Mouse (Mus musculus) yolk sac, embryonic 10.5 days (tissue): ENCODE measurements around the gene Unc80.
A peak's percentile ranks its signal among the peaks of the same experiment; 100 is the strongest.

Experiments
- DNase-seq: peaks from one replicate; pipeline ENCODE4 v3.0.0-alpha.2; 2017; ENCODE audit warnings: low spot score

The Unc80 gene

GRCm38 (mm10) chr1:66467821-66468703, at the start of gene Unc80:
TSS of gene Unc80 (plus strand) at chr1:66468367.
- DNase-seq = peak; percentile 36

DNA sequence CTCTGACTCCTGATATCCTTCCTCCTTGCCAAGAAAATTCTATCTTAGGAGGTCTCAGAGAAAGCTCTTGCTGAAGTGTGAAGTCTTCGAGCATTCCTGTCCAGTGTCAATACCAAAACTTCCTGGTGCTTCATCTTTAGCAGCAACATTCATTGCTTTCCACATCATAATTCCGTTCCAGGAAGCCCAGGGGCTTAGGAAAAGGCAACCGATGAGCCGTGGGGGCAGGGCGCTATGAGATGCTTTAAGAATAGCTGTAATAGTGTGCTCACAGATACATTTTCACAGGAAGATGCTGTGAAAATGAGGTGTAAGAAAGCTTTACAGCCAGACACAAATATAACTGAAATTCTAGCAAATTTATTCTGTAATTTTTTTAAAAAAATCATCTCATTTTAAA, 42.1 kb upstream of the Unc80 start:
- DNase-seq = no peak

DNA sequence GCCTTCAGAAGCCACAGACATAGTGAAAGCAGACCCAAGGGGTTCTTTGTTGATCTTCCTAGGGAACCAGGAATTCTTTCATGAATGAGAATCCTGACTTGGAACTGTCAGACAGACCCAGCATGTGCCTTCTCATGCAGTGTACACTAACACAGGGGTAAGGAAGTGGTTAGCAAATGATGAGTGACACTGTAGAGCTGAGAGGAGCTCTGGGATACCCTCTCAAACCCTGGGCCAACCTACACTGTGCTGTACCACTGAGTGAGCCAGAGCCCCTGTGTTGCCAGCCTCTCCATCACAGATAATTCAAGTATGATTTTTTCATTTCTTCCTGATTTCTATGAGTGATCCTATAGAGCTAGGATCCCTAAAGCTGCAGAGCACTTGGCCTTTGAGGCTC, 37.2 kb upstream of the Unc80 start:
- no peak for DNase-seq

GRCm38 (mm10) chr1:66431472-66431871, 36.7 kb upstream of the Unc80 start:
- DNase-seq = no peak

DNA sequence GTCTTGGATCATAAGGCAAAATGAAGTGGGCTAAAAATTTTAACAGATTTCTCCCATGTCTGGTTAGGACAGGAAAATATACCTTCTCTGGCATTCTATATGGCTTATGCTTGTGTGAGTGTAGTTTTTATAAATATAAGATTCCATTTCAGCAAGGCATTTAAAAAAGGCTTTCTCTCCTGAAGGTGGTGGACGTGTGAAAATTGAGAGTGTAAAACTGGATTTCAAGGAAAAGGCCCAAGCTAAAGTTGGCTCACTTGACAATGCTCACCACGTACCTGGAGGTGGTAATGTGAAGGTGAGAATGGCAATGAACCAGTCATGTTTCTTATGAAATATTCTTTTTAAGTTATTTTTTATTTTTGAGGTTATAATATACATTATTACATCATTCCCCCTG, 30.1 kb upstream of the Unc80 start:
- no peak for DNase-seq

- no peak for DNase-seq
Observed at GRCm38 (mm10) chr1:66442922-66443321, 25.2 kb upstream of the Unc80 start.

DNA sequence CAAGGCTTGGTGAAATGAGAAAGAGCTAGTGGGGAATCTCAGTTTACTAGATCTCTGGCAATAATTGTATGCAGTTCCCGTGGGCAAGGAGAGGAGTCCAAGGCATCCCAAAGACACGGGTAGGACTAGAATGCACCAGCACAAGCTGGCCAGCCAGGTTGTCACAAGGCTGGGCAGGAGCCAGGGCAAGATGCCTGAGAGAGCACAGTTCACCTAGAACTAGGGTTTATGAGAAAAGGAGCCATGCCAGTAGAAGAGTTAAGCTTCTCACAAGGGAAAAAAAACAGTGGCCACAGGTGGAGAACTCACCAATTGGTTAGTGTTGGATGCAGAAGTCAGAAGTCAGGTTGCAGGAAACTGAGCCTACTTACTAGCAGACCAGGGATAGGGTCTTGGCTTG, 18.7 kb upstream of the Unc80 start:
- DNase-seq = no peak

GRCm38 (mm10) chr1:66456580-66456979, 11.6 kb upstream of the Unc80 start:
- DNase-seq = no peak

DNA sequence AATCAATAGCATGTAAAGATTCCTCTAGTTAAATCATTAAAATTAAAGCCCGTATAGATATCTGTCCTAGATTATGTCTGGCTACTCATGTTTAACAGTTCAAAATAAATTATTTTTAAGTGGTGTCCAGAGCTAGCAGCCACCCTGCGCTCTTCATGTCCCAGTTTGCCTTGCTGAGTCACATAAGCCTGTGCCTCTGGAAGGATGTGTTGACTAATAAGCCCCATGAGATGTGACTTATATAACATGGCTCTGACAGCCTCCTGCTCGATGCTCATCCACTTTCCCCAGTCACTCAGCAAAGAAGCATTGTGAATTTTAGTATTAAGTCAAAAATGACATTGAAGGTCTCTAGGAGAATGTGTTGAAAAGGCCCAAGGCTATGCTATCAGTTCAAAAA, 10.4 kb upstream of the Unc80 start:
- no peak for DNase-seq

DNA sequence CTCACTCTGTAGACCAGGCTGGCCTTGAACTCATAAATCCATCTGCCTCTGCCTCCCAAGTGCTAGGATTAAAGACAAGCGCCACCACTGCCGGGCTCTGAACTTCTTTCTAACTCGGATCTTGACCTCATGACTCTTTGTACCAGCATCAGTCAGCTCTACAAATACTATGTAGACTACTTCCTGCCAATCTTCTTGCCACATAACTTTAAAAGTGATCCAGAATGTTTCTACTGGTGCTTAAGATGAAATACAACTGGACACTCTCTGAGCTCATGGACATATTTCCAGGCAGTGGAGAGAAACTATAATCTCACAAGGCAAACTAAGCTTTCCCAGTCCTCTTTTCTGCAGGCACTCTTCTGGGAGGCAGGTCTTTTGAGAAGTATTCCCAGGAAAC, 8.8 kb upstream of the Unc80 start:
- DNase-seq = no peak

DNA sequence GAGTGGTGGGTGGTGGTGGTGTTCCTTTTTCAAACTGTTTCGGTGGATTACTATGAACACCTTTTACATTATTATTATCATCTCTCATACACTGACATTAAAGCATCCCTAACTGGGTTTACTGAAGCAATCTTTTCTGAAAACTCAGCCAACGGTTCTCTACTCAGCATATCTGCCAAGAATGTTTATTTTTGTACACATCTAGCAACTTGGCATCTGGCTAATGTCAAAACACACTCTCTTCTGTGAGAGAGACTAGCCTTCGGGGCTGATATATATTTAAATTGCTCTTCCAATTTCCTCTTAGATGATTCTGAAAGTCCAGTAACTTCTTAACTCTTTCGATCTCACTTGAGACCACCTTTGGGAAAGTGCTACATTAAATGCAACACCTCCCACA, 7.3 kb upstream of the Unc80 start:
- DNase-seq = no peak

DNA sequence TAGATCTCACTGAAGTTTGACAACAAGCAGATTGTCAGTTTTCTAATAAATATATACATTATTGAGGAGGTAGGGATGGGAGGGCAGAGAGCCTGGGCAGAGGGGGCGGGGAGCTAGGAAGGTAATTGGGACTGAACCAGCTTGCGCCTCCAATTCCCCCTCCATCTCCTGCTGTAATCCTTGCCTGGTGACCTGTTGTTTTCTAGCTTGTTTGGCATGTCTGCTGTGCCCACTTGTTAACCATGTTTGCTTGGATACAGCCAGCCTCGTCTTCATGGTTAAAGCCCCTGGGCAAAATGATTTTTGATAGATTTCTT, 495 bp downstream of the Unc80 start:
- no peak for DNase-seq

GRCm38 (mm10) chr1:66482751-66483150, 14.6 kb downstream of the Unc80 start:
- no peak for DNase-seq

DNA sequence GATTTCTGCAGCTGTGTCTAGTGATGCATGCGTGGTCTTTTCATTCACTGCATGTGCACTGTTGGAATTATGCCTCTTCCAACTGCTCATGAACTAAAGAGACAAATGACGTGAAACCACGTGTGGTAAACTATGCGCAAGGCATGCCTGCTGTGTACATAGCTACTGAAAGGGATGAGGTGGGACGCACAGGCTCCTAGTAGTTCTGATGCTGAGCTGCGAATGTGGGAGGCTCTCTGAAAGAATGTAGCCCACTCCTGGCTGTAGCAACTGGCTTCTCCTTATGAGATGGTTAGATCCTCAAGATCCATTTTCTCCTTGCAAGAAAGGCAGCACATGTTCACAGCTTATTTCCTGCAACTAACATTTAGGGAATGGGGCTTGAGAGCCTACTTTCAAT, 24.9 kb downstream of the Unc80 start:
- no peak for DNase-seq

DNA sequence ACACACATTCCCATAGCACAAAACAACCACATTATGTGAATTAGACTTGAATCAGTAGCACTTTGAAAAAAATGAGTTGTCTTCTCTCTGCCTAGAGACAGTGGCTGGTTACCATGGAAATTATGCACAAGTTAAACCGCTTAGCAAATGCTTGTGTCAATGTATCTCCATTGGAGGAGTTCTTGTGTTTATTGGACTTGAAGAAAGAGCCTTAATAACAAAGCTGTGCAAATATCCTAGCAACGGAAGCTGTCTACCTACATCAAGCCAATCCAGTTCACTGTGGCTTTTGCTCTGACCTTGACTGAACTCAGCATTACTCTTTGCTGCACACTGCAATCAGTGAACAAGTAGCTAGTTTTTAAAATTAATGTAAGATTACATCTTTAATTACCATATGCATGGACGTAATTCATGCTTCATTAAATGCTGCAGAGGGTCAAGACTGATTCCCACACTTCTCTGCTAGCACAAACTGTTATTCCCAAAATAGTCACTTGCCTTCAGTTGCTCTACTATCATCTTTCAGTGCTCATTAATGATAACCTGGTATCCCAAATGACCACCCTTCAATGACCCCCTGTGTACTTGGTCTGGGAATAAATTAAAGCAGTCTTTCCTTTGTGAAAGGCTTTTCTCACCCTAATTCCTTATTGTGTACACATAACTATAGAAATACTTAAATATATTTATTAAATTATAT, 27.3 kb downstream of the Unc80 start:
- no peak for DNase-seq

- no peak for DNase-seq
Observed at GRCm38 (mm10) chr1:66550812-66551211, 82.6 kb downstream of the Unc80 start.

DNA sequence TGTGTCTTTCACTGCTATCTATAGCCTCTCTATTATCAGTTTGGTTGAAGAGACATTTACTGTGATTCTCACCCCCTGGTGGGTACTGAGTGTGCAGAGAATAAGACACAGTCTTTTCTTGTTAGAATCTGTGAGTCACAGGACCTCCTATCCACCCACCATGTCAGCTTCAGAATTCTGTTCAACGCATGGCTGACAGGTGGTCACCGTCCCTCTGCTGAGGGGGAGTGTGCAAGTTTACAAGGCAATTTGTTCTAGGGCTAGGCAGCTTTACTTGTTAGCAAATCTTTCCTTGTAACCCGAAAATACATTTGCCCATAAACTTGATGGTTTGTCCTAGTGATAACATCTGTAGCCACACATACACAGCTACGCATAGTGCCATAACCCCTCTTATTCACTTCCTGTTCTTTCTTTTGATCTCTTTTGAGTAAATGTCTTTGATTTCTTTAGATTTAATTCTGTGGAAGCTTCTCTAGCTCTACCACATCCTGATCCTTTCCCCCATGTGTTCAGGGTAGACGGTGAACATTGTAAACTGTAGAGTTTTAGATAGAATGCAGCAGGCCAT, 84.3 kb downstream of the Unc80 start:
- no peak for DNase-seq

GRCm38 (mm10) chr1:66561636-66562270, 93.6 kb downstream of the Unc80 start:
- no peak for DNase-seq

DNA sequence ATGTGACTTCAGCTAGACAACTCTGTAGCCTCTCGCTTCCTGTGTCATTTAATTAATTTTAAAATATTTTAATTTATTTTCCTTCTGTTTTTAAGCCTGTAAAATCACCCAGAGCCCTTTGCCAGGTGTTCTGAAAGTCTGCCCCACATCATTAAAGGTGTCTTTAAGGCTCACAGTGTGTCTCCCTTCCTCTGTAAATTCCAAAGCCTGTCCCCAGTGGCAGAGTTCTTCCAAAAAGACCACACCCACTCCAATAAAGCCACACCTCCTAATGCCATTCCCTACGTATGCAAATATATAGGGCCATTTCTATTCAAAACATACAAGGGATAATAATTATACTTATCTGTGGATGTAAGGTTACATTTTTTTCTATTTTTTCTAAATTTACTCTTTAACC, 94.2 kb downstream of the Unc80 start:
- no peak for DNase-seq

GRCm38 (mm10) chr1:66569736-66570135, 101.6 kb downstream of the Unc80 start:
- DNase-seq = no peak

DNA sequence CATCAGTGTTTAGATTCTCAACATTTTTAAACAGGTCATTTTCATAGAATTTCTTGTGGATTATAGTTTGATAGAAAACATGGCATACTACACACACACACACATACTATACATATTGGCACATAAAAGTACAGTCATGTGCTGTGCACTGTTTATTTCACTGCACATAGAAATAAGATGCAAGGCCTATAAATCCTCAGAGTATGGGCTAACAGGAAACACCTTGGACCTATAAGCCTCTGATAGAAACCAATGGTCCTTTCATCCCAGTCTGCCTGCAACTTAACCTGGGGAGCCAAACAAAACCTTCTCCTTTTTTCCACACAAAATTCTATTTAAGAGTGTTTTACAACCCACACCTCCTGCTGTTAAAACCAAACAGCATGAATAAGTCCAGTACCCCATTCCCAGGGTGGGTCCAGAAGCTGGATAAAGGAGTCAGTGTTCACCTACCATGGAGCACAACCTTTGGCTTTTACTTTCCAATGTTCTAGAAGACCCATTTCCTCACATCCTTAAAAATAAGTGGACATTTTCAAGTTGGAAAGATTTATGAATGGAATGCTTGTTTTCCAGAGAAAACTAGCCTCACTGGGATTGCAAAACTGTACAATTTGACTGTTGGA, 129.1 kb downstream of the Unc80 start:
- DNase-seq = no peak

- DNase-seq = no peak
Observed at GRCm38 (mm10) chr1:66608304-66608703, 140.1 kb downstream of the Unc80 start.
